Mouse (Mus musculus): ENCODE measurements around the gene Vmn1r180. TPM values are rescaled to one million over a fixed set of nuclear protein-coding genes. Genes with fewer than 3 reads are reported as not detected.
"Not testable (repeated sequence)": the region's sequence is repeated elsewhere in the genome, so short reads cannot be mapped to it uniquely, and the experiment has no call there.

Gene Vmn1r180
- total RNA-seq (2021): not detected
- long read RNA-seq, experiment 1: 0 reads
- long read RNA-seq, experiment 2: 0 reads

GRCm38 (mm10) chr7:23950332-23950731 is at the start of gene Vmn1r180:
TSS of gene Vmn1r180 (plus strand) at chr7:23950632.
- DNase-seq (ENCODE audit: low spot score in 2 of 2): no peak

GRCm38 (mm10) chr7:23926678-23927077 is 23.8 kb upstream of the Vmn1r180 start, which contains the start of gene Vmn1r179:
TSS of gene Vmn1r179 (plus strand) at chr7:23926978.
- no peak for DNase-seq (ENCODE audit: low spot score in 2 of 2)

- DNase-seq (ENCODE audit: low spot score in 2 of 2): peak; percentile 1 to 22
Measured at GRCm38 (mm10) chr7:23968044-23968443, 17.6 kb downstream of the Vmn1r180 start.

- not testable (repeated sequence) for DNase-seq (ENCODE audit: low spot score in 2 of 2)
Measured at GRCm38 (mm10) chr7:23974315-23974714, 23.9 kb downstream of the Vmn1r180 start, which contains the start of gene Vmn1r181. TSS of gene Vmn1r181 (plus strand) at chr7:23974615.

GRCm38 (mm10) chr7:24001391-24001790 is 51.0 kb downstream of the Vmn1r180 start, which contains the start of gene V1rd19:
TSS of gene V1rd19 (plus strand) at chr7:24001691.
- DNase-seq (ENCODE audit: low spot score in 2 of 2): no peak

Other genes with a start within 250 kb of the Vmn1r180 start
- gene Vmn1r173, start 249.9 kb upstream of the Vmn1r180 start, total RNA-seq (2021): not detected
- not detected for gene Vmn1r174, start 198.4 kb upstream of the Vmn1r180 start, total RNA-seq (2021)
- not detected for gene Vmn1r175, start 140.0 kb upstream of the Vmn1r180 start, total RNA-seq (2021)
- not detected for gene Vmn1r176, start 113.3 kb upstream of the Vmn1r180 start, total RNA-seq (2021)
- gene Vmn1r177, start 84.2 kb upstream of the Vmn1r180 start, total RNA-seq (2021): not detected
- not detected for gene Vmn1r178, start 58.6 kb upstream of the Vmn1r180 start, total RNA-seq (2021)
- not detected for gene Vmn1r179, start 23.7 kb upstream of the Vmn1r180 start, total RNA-seq (2021)
- gene Vmn1r181, start 24.0 kb downstream of the Vmn1r180 start, total RNA-seq (2021): not detected
- gene V1rd19, start 51.1 kb downstream of the Vmn1r180 start, total RNA-seq (2021): not detected
- gene Vmn1r183, start 102.6 kb downstream of the Vmn1r180 start, total RNA-seq (2021): not detected
- 10 to 100 TPM; 61.0 to 67.4 TPM for gene Zfp180, start 131.3 kb downstream of the Vmn1r180 start, total RNA-seq (2021)
- gene Zfp112, start 161.7 kb downstream of the Vmn1r180 start, total RNA-seq (2021): 10 to 100 TPM; 11.2 to 11.8 TPM
- gene Zfp235, start 183.5 kb downstream of the Vmn1r180 start, total RNA-seq (2021): 10 to 100 TPM; 22.2 to 22.8 TPM
- gene Zfp114, start 224.4 kb downstream of the Vmn1r180 start, total RNA-seq (2021): 1 to 10 TPM; 3.2 to 3.7 TPM